Mouse (Mus musculus): ENCODE data around the gene Ywhae. TPM values are rescaled to one million over a fixed set of nuclear protein-coding genes. Genes with fewer than 3 reads are reported as not detected.

The Ywhae gene
- polyA plus RNA-seq, 1 experiment from 2014 or later = 1,088 TPM

- Histone ChIP-seq H3K9ac (ENCODE audit: low read depth, low read length) (no peak overlapping the region), H3K4me2 (replicated peaks; ENCODE audit: low read depth, low read length) (peak overlapping the region; percentile 22; the same call in 1 of the 2 replicates), H3K27ac (ENCODE audit: low read depth, low read length) (no peak overlapping the region), H3K36me3 (ENCODE audit: control insufficient read depth, insufficient read depth, low read length) (peaks cover 48% of the 10 kb centered on the region), H3K27me3 (ENCODE audit: control insufficient read depth, insufficient read depth, low read length) (no peaks in the 10 kb centered on the region), H3K9me3 (ENCODE audit: control insufficient read depth, low read length) (no peaks in the 10 kb centered on the region), H3K4me1 (ENCODE audit: control insufficient read depth, insufficient read depth, low read length) (no peaks in the 10 kb centered on the region), H3K4me3 (ENCODE audit: low read length) (no peak overlapping the region)
- ATAC-seq (ENCODE audit: low FRiP score, low TSS enrichment) = 0 out of 2 replicates have a peak, but pooled peaks have one; percentile 12
- 45% methylated on average over 6 of the region's 6 CpGs for WGBS
These were observed 35.7 kb downstream of the Ywhae start for GRCm38 (mm10) chr11:75768091-75768989.

- peak; percentile 94 for ATAC-seq (ENCODE audit: low FRiP score, low TSS enrichment)
- WGBS = 0% methylated on average over 23 of the region's 23 CpGs
- Histone ChIP-seq H3K9ac (ENCODE audit: low read depth, low read length) (no peak overlapping the region), H3K36me3 (ENCODE audit: control insufficient read depth, insufficient read depth, low read length) (peaks cover 39% of the 10 kb centered on the region), H3K4me3 (ENCODE audit: low read length) (no peak overlapping the region), H3K4me1 (ENCODE audit: control insufficient read depth, insufficient read depth, low read length) (no peaks in the 10 kb centered on the region), H3K9me3 (ENCODE audit: control insufficient read depth, low read length) (no peaks in the 10 kb centered on the region), H3K4me2 (replicated peaks; ENCODE audit: low read depth, low read length) (peak overlapping the region; percentile 22; the same call in 1 of the 2 replicates), H3K27me3 (ENCODE audit: control insufficient read depth, insufficient read depth, low read length) (no peaks in the 10 kb centered on the region), H3K27ac (ENCODE audit: low read depth, low read length) (no peak overlapping the region)
These were observed 36.5 kb downstream of the Ywhae start for GRCm38 (mm10) chr11:75769206-75769605.

DNA sequence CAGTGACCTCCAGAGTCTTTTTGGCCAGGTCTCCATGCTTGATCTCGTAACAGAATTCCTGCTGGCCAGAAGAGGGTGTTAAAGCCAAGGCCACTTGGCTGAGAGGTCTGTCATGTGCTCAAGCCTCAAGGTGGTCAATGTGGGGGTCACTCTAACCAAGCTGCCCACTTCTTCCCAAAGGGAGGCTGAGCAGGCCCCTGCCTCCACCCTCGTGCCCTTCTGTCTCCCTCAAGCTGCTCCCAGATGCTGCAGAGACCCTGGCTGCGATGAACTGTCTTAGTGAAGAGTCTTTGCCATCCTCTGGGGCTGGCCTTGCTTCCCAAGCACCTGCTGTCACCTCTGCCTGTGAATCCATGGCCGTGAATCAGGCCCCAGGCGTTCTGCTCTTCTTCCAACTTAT, 39.9 kb downstream of the Ywhae start:
- no peak for ATAC-seq (ENCODE audit: low FRiP score, low TSS enrichment)
- no peak overlapping the region for H3K4me2 ChIP-seq (replicated peaks; ENCODE audit: low read depth, low read length)
- H3K9me3 ChIP-seq (ENCODE audit: control insufficient read depth, low read length) = no peaks in the 10 kb centered on the region
- no peaks in the 10 kb centered on the region for H3K4me1 ChIP-seq (ENCODE audit: control insufficient read depth, insufficient read depth, low read length)
- WGBS = 79% methylated on average over 5 of the region's 5 CpGs
- no peak overlapping the region for H3K4me3 ChIP-seq (ENCODE audit: low read length)
- no peak overlapping the region for H3K9ac ChIP-seq (ENCODE audit: low read depth, low read length)
- no peak overlapping the region for H3K27ac ChIP-seq (ENCODE audit: low read depth, low read length)
- no peaks in the 10 kb centered on the region for H3K27me3 ChIP-seq (ENCODE audit: control insufficient read depth, insufficient read depth, low read length)
- H3K36me3 ChIP-seq (ENCODE audit: control insufficient read depth, insufficient read depth, low read length) = peaks cover 7% of the 10 kb centered on the region; the same call in 1 of the 2 replicates

- Histone ChIP-seq H3K9me3 (ENCODE audit: control insufficient read depth, low read length) (no peaks in the 10 kb centered on the region), H3K9ac (ENCODE audit: low read depth, low read length) (no peak overlapping the region), H3K36me3 (ENCODE audit: control insufficient read depth, insufficient read depth, low read length) (peaks cover 2% of the 10 kb centered on the region; the same call in 1 of the 2 replicates), H3K4me2 (replicated peaks; ENCODE audit: low read depth, low read length) (no peak overlapping the region), H3K4me3 (ENCODE audit: low read length) (no peak overlapping the region), H3K4me1 (ENCODE audit: control insufficient read depth, insufficient read depth, low read length) (no peaks in the 10 kb centered on the region), H3K27me3 (ENCODE audit: control insufficient read depth, insufficient read depth, low read length) (no peaks in the 10 kb centered on the region), H3K27ac (ENCODE audit: low read depth, low read length) (no peak overlapping the region)
- WGBS = 94% methylated on average over 1 of the region's 1 CpGs
- no peak for ATAC-seq (ENCODE audit: low FRiP score, low TSS enrichment)
These were observed 43.2 kb downstream of the Ywhae start for GRCm38 (mm10) chr11:75775919-75776318.

DNA sequence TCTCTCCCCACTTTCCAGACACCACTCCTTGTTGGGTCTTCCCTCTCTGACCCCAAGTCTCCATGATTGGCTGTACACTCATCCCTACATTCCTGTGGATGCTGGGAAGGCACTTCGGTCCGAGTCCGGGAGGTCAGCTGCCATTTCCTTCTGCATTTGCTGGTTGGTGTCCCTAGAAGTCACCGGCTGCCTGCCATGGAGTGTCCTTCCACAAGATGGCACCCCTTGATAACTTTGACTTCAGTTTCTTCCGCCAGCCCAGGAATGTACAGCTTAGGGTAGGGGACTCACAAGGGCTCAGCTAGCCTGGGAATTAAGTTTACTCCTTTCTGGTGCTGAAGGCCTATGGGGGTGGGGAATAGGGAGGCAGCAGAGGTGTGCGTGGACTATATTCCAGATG, 49.2 kb downstream of the Ywhae start:
- Histone ChIP-seq H3K36me3 (ENCODE audit: control insufficient read depth, insufficient read depth, low read length) (peaks cover 2% of the 10 kb centered on the region; the same call in 1 of the 2 replicates), H3K9ac (ENCODE audit: low read depth, low read length) (no peak overlapping the region), H3K4me1 (ENCODE audit: control insufficient read depth, insufficient read depth, low read length) (no peaks in the 10 kb centered on the region), H3K9me3 (ENCODE audit: control insufficient read depth, low read length) (no peaks in the 10 kb centered on the region), H3K27ac (ENCODE audit: low read depth, low read length) (no peak overlapping the region), H3K27me3 (ENCODE audit: control insufficient read depth, insufficient read depth, low read length) (no peaks in the 10 kb centered on the region), H3K4me3 (ENCODE audit: low read length) (no peak overlapping the region), H3K4me2 (replicated peaks; ENCODE audit: low read depth, low read length) (no peak overlapping the region)
- ATAC-seq (ENCODE audit: low FRiP score, low TSS enrichment) = peak; percentile 63
- 20% methylated on average over 6 of the region's 6 CpGs for WGBS

- Histone ChIP-seq H3K9ac (ENCODE audit: low read depth, low read length) (no peak overlapping the region), H3K4me2 (replicated peaks; ENCODE audit: low read depth, low read length) (no peak overlapping the region), H3K27me3 (ENCODE audit: control insufficient read depth, insufficient read depth, low read length) (no peaks in the 10 kb centered on the region), H3K9me3 (ENCODE audit: control insufficient read depth, low read length) (no peaks in the 10 kb centered on the region), H3K4me1 (ENCODE audit: control insufficient read depth, insufficient read depth, low read length) (no peaks in the 10 kb centered on the region), H3K36me3 (ENCODE audit: control insufficient read depth, insufficient read depth, low read length) (no peaks in the 10 kb centered on the region; the same call in 1 of the 2 replicates), H3K4me3 (ENCODE audit: low read length) (no peak overlapping the region), H3K27ac (ENCODE audit: low read depth, low read length) (no peak overlapping the region)
- ATAC-seq (ENCODE audit: low FRiP score, low TSS enrichment) = no peak
- WGBS = 82% methylated on average over 5 of the region's 5 CpGs
These were observed 51.1 kb downstream of the Ywhae start for GRCm38 (mm10) chr11:75783799-75784198.

DNA sequence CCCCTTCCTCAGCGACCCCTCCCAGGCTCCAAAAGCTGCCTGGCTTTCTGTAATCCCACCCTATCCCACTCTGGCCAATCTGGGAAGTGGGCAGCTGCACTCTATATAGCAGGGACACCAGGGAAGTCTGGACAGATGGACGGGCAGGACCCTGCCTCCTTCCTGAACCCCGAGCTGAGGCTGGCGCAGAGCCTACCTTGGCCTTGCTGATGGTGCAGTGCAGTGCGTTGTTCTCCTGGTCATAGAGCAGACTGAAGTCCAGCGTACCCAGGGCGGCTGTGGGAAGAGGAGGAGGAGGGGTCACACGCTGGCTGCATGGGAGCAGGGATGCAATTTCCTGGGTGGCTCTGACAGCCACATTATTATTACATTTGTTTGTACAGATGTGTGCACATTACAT, 53.2 kb downstream of the Ywhae start:
- H3K4me3 ChIP-seq (ENCODE audit: low read length) = no peak overlapping the region
- WGBS = 74% methylated on average over 8 of the region's 8 CpGs
- no peak overlapping the region for H3K4me2 ChIP-seq (replicated peaks; ENCODE audit: low read depth, low read length)
- no peak for ATAC-seq (ENCODE audit: low FRiP score, low TSS enrichment)
- no peak overlapping the region for H3K27ac ChIP-seq (ENCODE audit: low read depth, low read length)
- H3K4me1 ChIP-seq (ENCODE audit: control insufficient read depth, insufficient read depth, low read length) = no peaks in the 10 kb centered on the region
- H3K27me3 ChIP-seq (ENCODE audit: control insufficient read depth, insufficient read depth, low read length) = no peaks in the 10 kb centered on the region
- H3K36me3 ChIP-seq (ENCODE audit: control insufficient read depth, insufficient read depth, low read length) = no peaks in the 10 kb centered on the region
- H3K9ac ChIP-seq (ENCODE audit: low read depth, low read length) = no peak overlapping the region
- H3K9me3 ChIP-seq (ENCODE audit: control insufficient read depth, low read length) = no peaks in the 10 kb centered on the region

DNA sequence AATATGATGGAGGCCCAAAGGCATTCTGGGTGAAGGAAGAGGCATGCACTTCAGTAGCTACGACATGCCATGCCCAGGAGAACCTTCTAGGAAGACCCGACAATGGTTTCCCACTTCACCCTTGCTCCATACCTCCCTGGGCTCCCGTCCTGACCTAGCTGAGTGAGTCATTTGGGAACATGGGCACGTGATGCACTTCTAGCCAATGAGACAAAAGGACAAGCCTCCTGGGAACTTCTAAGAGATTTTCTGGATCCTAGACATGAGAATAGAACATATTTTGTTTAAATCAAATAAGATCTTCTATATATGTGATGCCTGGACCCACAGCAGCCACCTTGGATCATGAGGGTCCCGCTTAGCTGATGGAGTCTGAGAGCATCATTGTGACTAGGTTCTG, 59.9 kb downstream of the Ywhae start:
- Histone ChIP-seq H3K27ac (ENCODE audit: low read depth, low read length) (no peak overlapping the region), H3K36me3 (ENCODE audit: control insufficient read depth, insufficient read depth, low read length) (no peaks in the 10 kb centered on the region), H3K9ac (ENCODE audit: low read depth, low read length) (no peak overlapping the region), H3K4me3 (ENCODE audit: low read length) (no peak overlapping the region), H3K9me3 (ENCODE audit: control insufficient read depth, low read length) (no peaks in the 10 kb centered on the region), H3K4me2 (replicated peaks; ENCODE audit: low read depth, low read length) (no peak overlapping the region), H3K27me3 (ENCODE audit: control insufficient read depth, insufficient read depth, low read length) (peaks cover 36% of the 10 kb centered on the region), H3K4me1 (ENCODE audit: control insufficient read depth, insufficient read depth, low read length) (0 out of 2 replicates have a peak, but pooled peaks cover 2% of the 10 kb centered on the region)
- 79% methylated on average over 5 of the region's 5 CpGs for WGBS
- no peak for ATAC-seq (ENCODE audit: low FRiP score, low TSS enrichment)

GRCm38 (mm10) chr11:75793351-75793750, 60.7 kb downstream of the Ywhae start:
- no peak overlapping the region for H3K4me2 ChIP-seq (replicated peaks; ENCODE audit: low read depth, low read length)
- H3K4me1 ChIP-seq (ENCODE audit: control insufficient read depth, insufficient read depth, low read length) = 0 out of 2 replicates have a peak, but pooled peaks cover 2% of the 10 kb centered on the region
- no peak overlapping the region for H3K4me3 ChIP-seq (ENCODE audit: low read length)
- WGBS = 82% methylated on average over 5 of the region's 5 CpGs
- no peak for ATAC-seq (ENCODE audit: low FRiP score, low TSS enrichment)
- H3K9me3 ChIP-seq (ENCODE audit: control insufficient read depth, low read length) = no peaks in the 10 kb centered on the region
- H3K27ac ChIP-seq (ENCODE audit: low read depth, low read length) = no peak overlapping the region
- no peak overlapping the region for H3K9ac ChIP-seq (ENCODE audit: low read depth, low read length)
- H3K27me3 ChIP-seq (ENCODE audit: control insufficient read depth, insufficient read depth, low read length) = peaks cover 36% of the 10 kb centered on the region
- H3K36me3 ChIP-seq (ENCODE audit: control insufficient read depth, insufficient read depth, low read length) = no peaks in the 10 kb centered on the region
